Mouse (Mus musculus) ES-E14 (cell line): ENCODE measurements around the gene Gtf3c1.

Experiments
- CHD2 ChIP-seq: IDR thresholded peaks from 2 replicates; pipeline ENCODE4 v1.6.1; 2014; ENCODE audit warnings: mild to moderate bottlenecking, low read depth, low read length, inconsistent platforms
- HCFC1 ChIP-seq: IDR thresholded peaks from 2 replicates; pipeline ENCODE4 v1.6.1; 2012; ENCODE audit warnings: low read length, inconsistent platforms, borderline replicate concordance; ENCODE audit not compliant: insufficient read depth
- MAFK ChIP-seq: IDR thresholded peaks from 2 replicates; pipeline ENCODE4 v1.6.1; 2014; ENCODE audit warnings: mild to moderate bottlenecking, low read depth, low read length, inconsistent platforms; ENCODE audit not compliant: insufficient read depth
- ZC3H11A ChIP-seq: IDR thresholded peaks from 2 replicates; pipeline ENCODE4 v1.6.1; 2012; ENCODE audit warnings: low read depth, mild to moderate bottlenecking, inconsistent platforms, low read length, borderline replicate concordance
- ZNF384 ChIP-seq: IDR thresholded peaks from 2 replicates; pipeline ENCODE4 v1.6.1; 2012; ENCODE audit warnings: low read depth, low read length, inconsistent platforms

DNA sequence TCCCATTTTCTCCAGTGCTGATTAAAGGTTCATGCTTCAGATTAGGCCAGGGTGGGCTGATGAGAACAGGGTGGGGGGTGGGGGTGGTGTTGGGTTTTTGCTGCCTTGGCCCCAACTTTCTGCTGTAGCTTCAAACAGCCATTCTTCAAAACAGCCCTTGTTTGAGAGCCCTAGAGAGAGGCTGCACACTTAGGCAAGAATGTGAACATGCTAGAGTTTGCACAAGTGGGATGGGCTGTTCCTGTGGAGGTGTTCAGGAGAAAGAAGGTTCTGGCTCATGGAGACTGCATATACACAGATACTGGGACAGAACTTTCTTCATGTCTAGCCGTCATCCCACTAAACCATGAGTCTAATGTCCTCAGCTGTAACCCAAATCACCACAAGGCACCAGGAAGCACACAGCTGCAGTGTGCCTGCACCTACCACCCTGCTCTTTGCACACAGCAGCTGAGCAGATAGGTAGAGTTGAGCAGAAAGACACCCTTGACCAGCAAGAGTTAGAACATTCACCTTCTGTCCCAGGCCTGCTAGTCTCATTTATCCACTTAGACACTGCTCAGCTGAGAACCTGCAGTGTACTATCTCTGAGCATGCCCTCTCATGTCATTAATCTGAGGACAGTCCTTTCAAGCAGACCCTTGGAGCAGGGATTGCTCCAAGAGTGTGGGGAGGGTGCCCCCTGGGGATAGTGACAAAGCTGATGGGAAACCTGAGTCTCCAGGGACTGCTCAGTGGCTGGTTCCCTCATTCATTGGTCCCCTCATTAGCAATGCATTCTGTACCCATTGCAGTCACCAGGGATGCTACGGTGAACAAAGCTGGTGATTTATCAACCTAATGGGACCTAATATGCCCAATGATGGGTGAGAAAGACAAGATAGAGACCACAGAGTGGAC, 101.1 kb downstream of the Gtf3c1 start:
- TF ChIP-seq ZC3H11A, result no peak
- TF ChIP-seq CHD2, result no peak
- no peak for TF ChIP-seq HCFC1
- no peak for TF ChIP-seq ZNF384
- TF ChIP-seq MAFK, result no peak
